Mouse (Mus musculus) ES-E14 (cell line): ENCODE results near the gene Hk3. TPM values are rescaled to one million over a fixed set of nuclear protein-coding genes. Genes with fewer than 3 reads are reported as not detected.

Experiments
- DNase-seq: peaks from one replicate; pipeline ENCODE4 v3.0.0-alpha.2; 2013; ENCODE audit warnings: low read depth, low spot score
- H3K27ac ChIP-seq: 2 replicates; pipeline ENCODE4 v1.5.1; 2012; ENCODE audit warnings: low read depth, mild to moderate bottlenecking, low read length, moderate library complexity, mixed read lengths; ENCODE audit not compliant: poor library complexity, insufficient read depth, severe bottlenecking
- H3K36me3 ChIP-seq: 2 replicates; pipeline ENCODE4 v1.6.1; 2012; ENCODE audit warnings: mild to moderate bottlenecking, low read length, moderate library complexity, mixed read lengths; ENCODE audit not compliant: control insufficient read depth, poor library complexity, insufficient read depth, severe bottlenecking
- H3K4me1 ChIP-seq, 2 experiments: fragments of 150-350 bp in 1 of 2; sonication (generic) in 1 of 2; 2 replicates each; pipeline ENCODE4 v1.6.1; 2012; ENCODE audit warnings: low read length in 2 of 2, mild to moderate bottlenecking in 1 of 2, mixed read lengths in 1 of 2; ENCODE audit not compliant: control insufficient read depth in 2 of 2, insufficient read depth in 2 of 2, poor library complexity in 1 of 2
- H3K4me3 ChIP-seq, 2 experiments: fragments of 150-350 bp in 1 of 2; sonication (generic) in 1 of 2; 2 replicates each; pipeline ENCODE4 v1.5.1; 2012; ENCODE audit warnings: low read length in 2 of 2, low read depth in 1 of 2, mild to moderate bottlenecking in 1 of 2, mixed read lengths in 1 of 2; ENCODE audit not compliant: insufficient read depth in 1 of 2, poor library complexity in 1 of 2, severe bottlenecking in 1 of 2
- H3K9ac ChIP-seq: 2 replicates; pipeline ENCODE4 v1.6.1; 2012; ENCODE audit warnings: low read depth, mild to moderate bottlenecking, low read length, mixed read lengths; ENCODE audit not compliant: poor library complexity, insufficient read depth, severe bottlenecking
- H3K9me3 ChIP-seq: fragments of 150-350 bp; sonication (generic); 2 replicates; pipeline ENCODE4 v1.6.1; 2012; ENCODE audit warnings: low read depth, mild to moderate bottlenecking, low read length; ENCODE audit not compliant: control insufficient read depth, insufficient read depth
- CHD2 ChIP-seq: IDR thresholded peaks from 2 replicates; pipeline ENCODE4 v1.6.1; 2014; ENCODE audit warnings: mild to moderate bottlenecking, low read depth, low read length, inconsistent platforms
- HCFC1 ChIP-seq: IDR thresholded peaks from 2 replicates; pipeline ENCODE4 v1.6.1; 2012; ENCODE audit warnings: low read length, inconsistent platforms, borderline replicate concordance; ENCODE audit not compliant: insufficient read depth
- MAFK ChIP-seq: IDR thresholded peaks from 2 replicates; pipeline ENCODE4 v1.6.1; 2014; ENCODE audit warnings: mild to moderate bottlenecking, low read depth, low read length, inconsistent platforms; ENCODE audit not compliant: insufficient read depth
- ZC3H11A ChIP-seq: IDR thresholded peaks from 2 replicates; pipeline ENCODE4 v1.6.1; 2012; ENCODE audit warnings: low read depth, mild to moderate bottlenecking, inconsistent platforms, low read length, borderline replicate concordance
- ZNF384 ChIP-seq: IDR thresholded peaks from 2 replicates; pipeline ENCODE4 v1.6.1; 2012; ENCODE audit warnings: low read depth, low read length, inconsistent platforms
- in situ Hi-C, 2 experiments: fragments of 600-800 bp; cut with MboI; formaldehyde crosslinking; loops; one replicate each; pipeline ENCODE4 v1.15.1; 2025; ENCODE audit warnings: low sequenced_read_pairs in 2 of 2, inconsistent platforms in 1 of 2; ENCODE audit not compliant: unreplicated experiment in 2 of 2
- total RNA-seq: library from RNA; depleted of rRNA; stranded (reverse); fragments of 300-350 nt; gene quantifications from 2 replicates; pipeline ENCODE4 v1.2.3, GENCODE M21; 2012

Gene Hk3
- total RNA-seq, 1 experiment, result 0.04 TPM

GRCm38 (mm10) chr13:55006415-55006742 is 14.8 kb downstream of the Hk3 start:
- H3K36me3 ChIP-seq, result no peaks in the 10 kb centered on the region; the same call in 1 of the 2 replicates
- H3K27ac ChIP-seq, result no peak overlapping the region
- H3K4me3 ChIP-seq, result no peak overlapping the region
- H3K9ac ChIP-seq, result no peak overlapping the region
- DNase-seq, result no peak
- H3K9me3 ChIP-seq, result no peaks in the 10 kb centered on the region
- H3K4me1 ChIP-seq, result peaks cover 0 to 8% of the 10 kb centered on the region in 2 experiments; a peak in 1 of 4 replicates
- in situ Hi-C loops, result no loop called here
- TF ChIP-seq CHD2 (no peak), ZC3H11A (no peak), MAFK (no peak), ZNF384 (no peak), HCFC1 (no peak)

DNA sequence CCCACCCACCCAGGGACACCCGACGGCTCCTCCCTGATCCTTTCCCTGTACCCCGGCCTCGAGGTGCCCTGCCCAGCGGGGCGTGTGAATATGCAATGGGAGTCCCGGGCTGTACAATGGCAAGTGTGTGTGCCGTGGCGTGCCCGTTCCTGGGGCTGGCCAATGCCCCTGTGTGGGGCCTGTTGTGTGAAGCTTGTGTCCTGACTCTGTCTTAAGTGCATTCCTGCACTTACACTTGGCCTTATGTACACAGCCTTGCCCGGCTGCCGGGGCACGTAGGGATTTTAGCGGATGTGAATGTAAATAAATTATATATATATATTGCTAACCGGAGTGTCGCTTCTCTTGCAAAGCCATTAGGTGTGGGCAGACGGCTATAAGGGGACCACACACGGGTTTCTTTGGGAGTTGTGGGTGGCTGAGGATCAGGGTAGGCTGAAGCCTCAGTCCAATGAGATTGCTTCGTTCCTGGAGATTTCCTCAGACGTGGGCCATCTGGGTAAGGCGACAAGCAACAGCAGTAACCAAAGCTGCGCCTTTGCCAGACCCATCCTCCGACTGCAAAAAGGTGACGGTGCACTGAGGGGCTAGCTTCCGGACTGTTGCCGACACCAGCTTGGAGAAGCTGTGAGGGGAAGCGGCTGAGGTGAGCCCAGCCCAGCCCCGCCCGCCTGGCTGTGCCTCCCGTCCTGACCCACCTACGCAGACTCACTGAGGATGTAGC is 15.3 kb downstream of the Hk3 start:
- Histone ChIP-seq H3K4me3 (no peak overlapping the region), H3K4me1 (peaks cover 0 to 8% of the 10 kb centered on the region in 2 experiments; a peak in 1 of 4 replicates), H3K9me3 (no peaks in the 10 kb centered on the region), H3K27ac (no peak overlapping the region), H3K9ac (no peak overlapping the region), H3K36me3 (no peaks in the 10 kb centered on the region; the same call in 1 of the 2 replicates)
- no peak for DNase-seq
- TF ChIP-seq HCFC1, result no peak
- no peak for TF ChIP-seq ZNF384
- no peak for TF ChIP-seq MAFK
- TF ChIP-seq CHD2, result no peak
- no peak for TF ChIP-seq ZC3H11A
- in situ Hi-C loops, result no loop called here

- H3K27ac ChIP-seq, result no peak overlapping the region
- no peaks in the 10 kb centered on the region; the same call in 1 of the 2 replicates for H3K36me3 ChIP-seq
- H3K9me3 ChIP-seq, result no peaks in the 10 kb centered on the region
- no peak overlapping the region for H3K9ac ChIP-seq
- no peak for DNase-seq
- in situ Hi-C loops, result no loop called here
- H3K4me1 ChIP-seq, result peaks cover 0 to 8% of the 10 kb centered on the region in 2 experiments; a peak in 1 of 4 replicates
- no peak overlapping the region for H3K4me3 ChIP-seq
- no peak for TF ChIP-seq CHD2
- no peak for TF ChIP-seq MAFK
- TF ChIP-seq HCFC1, result no peak
- TF ChIP-seq ZNF384, result no peak
- TF ChIP-seq ZC3H11A, result no peak
Observed at GRCm38 (mm10) chr13:55004646-55005045, 16.5 kb downstream of the Hk3 start.

DNA sequence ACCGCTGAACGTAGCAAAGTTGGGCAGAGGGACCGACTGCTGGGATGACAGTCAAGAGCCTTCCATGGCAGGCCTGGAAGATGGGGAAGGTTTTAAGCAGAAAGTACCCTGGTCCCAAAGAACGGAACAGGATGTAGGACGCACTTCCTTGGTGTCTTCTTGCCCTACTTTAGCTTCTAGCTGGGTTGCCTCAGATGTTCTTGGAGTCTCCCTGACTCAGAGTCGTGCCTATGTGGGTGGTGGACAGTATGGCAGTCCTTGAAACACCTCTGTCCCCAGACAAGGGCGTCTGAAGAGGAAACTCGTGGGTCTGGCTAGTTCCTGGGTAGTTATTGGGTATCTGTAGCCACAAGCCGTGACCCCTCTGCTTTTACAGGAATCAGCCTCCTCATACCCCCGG is 19.1 kb downstream of the Hk3 start:
- TF ChIP-seq HCFC1 (no peak), ZC3H11A (no peak), MAFK (no peak), CHD2 (no peak), ZNF384 (no peak)
- H3K9me3 ChIP-seq, result no peaks in the 10 kb centered on the region
- peaks cover 0 to 13% of the 10 kb centered on the region in 2 experiments; a peak in 1 of 4 replicates for H3K4me1 ChIP-seq
- no peak for DNase-seq
- H3K27ac ChIP-seq, result no peak overlapping the region
- H3K4me3 ChIP-seq, result no peak overlapping the region
- in situ Hi-C loops, result no loop called here
- no peaks in the 10 kb centered on the region; the same call in 1 of the 2 replicates for H3K36me3 ChIP-seq
- no peak overlapping the region for H3K9ac ChIP-seq

- in situ Hi-C loops, result no loop called here
Observed at GRCm38 (mm10) chr13:55000433-55000832, 20.8 kb downstream of the Hk3 start.

More at GRCm38 (mm10) chr13:55000433-55000832, 20.8 kb downstream of the Hk3 start:
- peaks cover 0 to 8% of the 10 kb centered on the region in 2 experiments; a peak in 1 of 4 replicates for H3K4me1 ChIP-seq
- DNase-seq, result no peak
- no peak for TF ChIP-seq CHD2
- TF ChIP-seq ZC3H11A, result no peak
- no peak for TF ChIP-seq MAFK
- TF ChIP-seq HCFC1, result no peak
- no peak for TF ChIP-seq ZNF384
- H3K4me3 ChIP-seq, result no peak overlapping the region
- no peaks in the 10 kb centered on the region for H3K9me3 ChIP-seq
- H3K27ac ChIP-seq, result no peak overlapping the region
- H3K9ac ChIP-seq, result no peak overlapping the region
- no peaks in the 10 kb centered on the region; the same call in 1 of the 2 replicates for H3K36me3 ChIP-seq
